Mouse (Mus musculus): ENCODE results near the gene Cdc42se2. TPM values are rescaled to one million over a fixed set of nuclear protein-coding genes. Genes with fewer than 3 reads are reported as not detected.

The Cdc42se2 gene
- total RNA-seq, 1 experiment from 2014 or later, result 25.1 TPM

GRCm38 (mm10) chr11:54708153-54708552 is 79.3 kb downstream of the Cdc42se2 start:
- no peak for DNase-seq

GRCm38 (mm10) chr11:54703306-54703705 is 84.2 kb downstream of the Cdc42se2 start:
- peak; percentile 68 for DNase-seq

DNA sequence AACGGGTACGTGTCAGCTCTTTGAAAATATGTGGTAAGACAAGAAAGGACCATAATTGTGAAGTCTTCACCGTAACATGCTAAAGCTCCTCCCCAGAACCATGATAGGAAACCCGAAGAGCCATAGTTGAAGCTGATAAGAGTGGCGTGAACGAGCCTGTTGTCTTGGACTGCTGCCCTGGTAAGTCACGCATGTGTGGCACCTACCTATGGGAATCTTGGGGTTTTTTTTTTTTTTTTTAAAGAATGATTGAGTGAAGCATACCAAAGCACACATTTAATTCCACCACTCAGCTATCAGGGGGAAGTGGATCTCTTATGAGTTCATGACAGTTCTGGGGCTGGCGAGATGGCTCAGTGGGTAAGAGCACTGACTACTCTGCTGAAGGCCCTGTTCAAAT is 85.6 kb downstream of the Cdc42se2 start:
- no peak for DNase-seq

DNA sequence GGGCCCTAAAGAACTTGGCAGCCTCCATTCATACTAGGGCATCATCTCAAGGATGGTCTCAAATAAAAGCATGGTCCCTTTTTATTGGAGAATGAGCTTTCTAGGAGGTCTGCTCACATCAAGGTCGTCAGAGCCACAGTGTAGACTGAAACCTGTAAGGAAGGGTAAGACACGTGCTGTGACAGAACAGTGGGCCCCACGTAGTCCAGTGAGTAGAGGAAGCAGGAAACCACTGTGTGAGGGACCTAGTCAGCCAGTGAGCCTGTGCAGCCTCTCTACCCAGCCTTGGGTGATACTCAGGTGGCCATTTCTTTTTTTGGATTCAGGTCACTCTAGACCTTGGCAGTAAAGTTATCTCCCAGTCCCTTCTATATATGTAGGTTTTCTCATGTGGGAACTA is 87.5 kb downstream of the Cdc42se2 start:
- no peak for DNase-seq

- no peak for DNase-seq
Measured at GRCm38 (mm10) chr11:54698636-54699035, 88.8 kb downstream of the Cdc42se2 start.

GRCm38 (mm10) chr11:54697611-54698010 is 89.9 kb downstream of the Cdc42se2 start:
- DNase-seq, result no peak

- DNase-seq, result peak; percentile 54
Measured at GRCm38 (mm10) chr11:54695951-54696350, 91.5 kb downstream of the Cdc42se2 start.

DNA sequence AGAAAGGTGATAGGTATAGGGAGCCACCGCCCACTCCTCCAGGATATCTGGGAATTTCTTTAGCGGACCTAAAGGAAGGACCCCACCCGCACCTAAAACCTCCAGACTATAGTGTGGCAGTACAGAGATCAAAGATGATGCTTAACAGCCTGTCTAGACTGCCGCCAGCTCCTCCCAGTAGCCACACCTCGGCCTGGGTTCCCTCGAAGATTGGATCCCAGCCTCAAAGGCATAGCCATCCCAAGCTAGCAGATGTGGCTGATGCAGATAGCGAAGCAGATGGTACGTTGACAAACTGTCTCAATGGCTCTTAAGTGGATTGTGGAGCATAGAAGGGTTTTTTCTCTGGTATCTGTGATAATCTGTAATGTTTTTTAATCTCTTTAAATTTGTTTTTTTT is 93.2 kb downstream of the Cdc42se2 start:
- DNase-seq, result no peak

- DNase-seq, result no peak
Measured at GRCm38 (mm10) chr11:54693696-54694095, 93.8 kb downstream of the Cdc42se2 start.

DNA sequence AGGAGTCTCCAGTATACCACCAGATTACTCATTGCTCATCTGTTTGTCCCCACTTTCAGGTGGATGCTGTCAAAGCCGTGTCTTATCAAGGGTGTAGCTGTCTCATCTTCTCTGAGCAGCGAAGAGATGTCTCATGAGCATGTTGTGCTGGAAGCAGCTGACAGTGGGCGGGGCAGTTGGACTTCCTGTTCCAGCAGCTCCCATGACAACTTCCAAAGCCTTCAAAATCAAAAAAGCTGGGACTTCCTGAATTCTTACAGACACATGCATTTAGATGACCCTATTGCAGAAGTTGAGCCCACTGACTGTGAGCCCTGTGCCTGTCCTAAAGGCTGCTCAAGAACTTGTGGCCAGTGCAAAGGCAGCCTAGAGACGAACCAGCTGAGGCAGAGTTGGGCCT is 96.3 kb downstream of the Cdc42se2 start:
- DNase-seq, result no peak

DNA sequence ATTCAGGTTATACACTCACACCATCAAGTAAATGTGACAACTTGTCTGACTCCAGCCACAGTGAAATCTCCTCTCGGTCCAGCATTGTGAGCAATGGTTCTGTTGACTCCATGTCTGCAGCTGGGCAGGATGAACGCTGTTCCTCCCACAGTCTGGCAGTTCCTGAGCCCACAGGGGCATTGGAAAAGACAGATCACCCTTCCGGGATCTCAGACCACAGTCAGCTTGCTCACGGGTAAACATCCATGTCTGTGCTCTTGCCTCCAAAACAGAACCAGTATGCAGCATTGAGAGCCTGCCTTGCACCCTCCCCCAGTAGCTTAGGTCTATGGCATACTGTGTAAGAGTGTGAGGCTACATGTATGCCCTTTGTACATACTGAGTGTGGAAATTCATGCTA is 97.3 kb downstream of the Cdc42se2 start:
- DNase-seq, result no peak

- no peak for DNase-seq
Measured at GRCm38 (mm10) chr11:54684831-54685230, 102.6 kb downstream of the Cdc42se2 start.

DNA sequence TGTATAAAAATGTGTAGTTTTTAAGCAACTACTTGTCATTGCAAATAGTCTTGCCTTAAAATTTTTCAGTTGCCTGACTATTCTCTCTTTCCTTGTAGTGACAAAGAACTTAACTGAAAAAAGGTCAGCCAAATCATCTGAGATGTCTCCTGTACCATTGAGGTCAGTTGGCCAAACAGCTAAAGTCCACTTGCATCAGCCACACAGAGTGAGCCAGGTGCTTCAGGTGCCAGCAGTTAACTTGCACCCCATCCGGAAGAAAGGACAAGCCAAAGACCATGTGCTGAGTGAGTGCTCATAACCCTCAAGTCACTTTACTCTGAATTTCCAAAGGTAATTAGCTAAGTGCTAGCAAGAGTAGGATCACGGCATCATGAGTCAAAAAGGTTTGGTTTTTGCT is 108.3 kb downstream of the Cdc42se2 start:
- no peak for DNase-seq

DNA sequence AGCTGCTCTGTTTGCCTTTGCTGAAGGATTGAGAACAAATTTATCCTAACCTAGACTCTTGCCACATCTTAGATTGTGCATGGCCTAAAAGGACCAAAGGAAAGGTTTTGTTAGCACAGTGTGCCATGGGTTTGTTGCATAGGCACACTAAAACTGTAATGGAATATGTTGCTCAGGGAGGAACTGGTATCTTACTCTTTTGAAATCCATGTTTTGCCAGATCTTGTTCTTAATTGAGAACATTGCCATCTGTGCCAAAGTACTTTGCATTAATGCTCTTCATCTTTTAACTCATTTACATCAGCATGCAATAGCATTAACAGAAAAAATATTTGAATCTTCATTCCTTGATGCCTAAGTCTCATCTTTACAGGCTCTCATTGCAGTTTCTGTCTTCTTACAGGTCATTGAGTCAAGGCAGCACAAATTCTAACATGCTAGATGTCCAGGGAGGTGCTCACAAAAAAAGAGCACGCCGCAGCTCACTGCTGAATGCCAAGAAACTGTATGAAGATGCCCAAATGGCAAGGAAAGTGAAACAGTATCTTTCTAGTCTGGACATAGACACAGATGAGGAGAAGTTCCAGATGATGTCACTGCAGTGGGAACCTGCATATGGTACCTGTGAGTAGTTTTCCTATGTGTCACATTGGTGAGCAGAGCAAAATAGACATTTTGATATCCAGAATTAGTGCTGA is 111.5 kb downstream of the Cdc42se2 start:
- DNase-seq, result no peak

- no peak for DNase-seq
Measured at GRCm38 (mm10) chr11:54673575-54674298, 113.7 kb downstream of the Cdc42se2 start.

Other genes with a start within 250 kb of the Cdc42se2 start
- 16.8 and 17.8 TPM in 2 replicates for gene Lyrm7, start 73.2 kb upstream of the Cdc42se2 start, total RNA-seq (2021)
- gene Hint1, start 78.7 kb upstream of the Cdc42se2 start, total RNA-seq (2021), result 386 and 405 TPM in 2 replicates
- gene Gpx3, start 114.8 kb upstream of the Cdc42se2 start, total RNA-seq (2021), result 255 and 328 TPM in 2 replicates
- gene Tnip1, start 175.2 kb upstream of the Cdc42se2 start, total RNA-seq (2021), result 79.9 and 97.1 TPM in 2 replicates
- gene Anxa6, start 245.8 kb upstream of the Cdc42se2 start, total RNA-seq (2021), result 94.6 and 115 TPM in 2 replicates

Data from adrenal gland, postnatal 25 days (tissue).